Comparison of ENCODE assay signal across 13 mouse cellular contexts in genomic region chr2:152717652-152718051, GRCm38 (mm10). TPM values are rescaled to one million over a fixed set of nuclear protein-coding genes. Genes with fewer than 3 reads are reported as not detected.
DNase-seq lines count a peak whose midpoint lies in the region; ATAC-seq and TF ChIP-seq lines count a peak whose summit lies in the region.
"Had no signal": no experiment of that assay in that cellular context is flagged by ENCODE, and none has a peak within 500 bp of the region (broad histone marks: within the 10 kb centered on the region; RNA-seq: fewer than 3 reads in every experiment).

No protein-coding gene starts in this region.

- ATAC-seq in stomach, embryonic 16.5 days (ENCODE audit: insufficient read depth, low FRiP score): no peak
- ATAC-seq in stomach, postnatal 0 days (ENCODE audit: low FRiP score, low TSS enrichment): no peak
- peak; percentile 47; the same call in 1 of the 2 replicates for ATAC-seq in hindbrain, embryonic 12.5 days (ENCODE audit: low FRiP score)
- ATAC-seq in midbrain, embryonic 12.5 days (ENCODE audit: low FRiP score, low read depth): no peak
- ATAC-seq: liver, postnatal 0 days had no signal

- H3K4me1 ChIP-seq in stomach, embryonic 16.5 days (ENCODE audit: control insufficient read depth, insufficient read depth, low read length): no peaks in the 10 kb centered on the region
- H3K4me1 ChIP-seq in stomach, postnatal 0 days (replicated peaks; ENCODE audit: control insufficient read depth, insufficient read depth): no peaks in the 10 kb centered on the region
- H3K4me1 ChIP-seq in hindbrain, embryonic 12.5 days: peaks cover 28% of the 10 kb centered on the region
- H3K4me1 ChIP-seq in midbrain, embryonic 12.5 days: peaks cover 19% of the 10 kb centered on the region
- H3K4me1 ChIP-seq in heart, embryonic 10.5 days: peaks cover 6% of the 10 kb centered on the region; the same call in 1 of the 2 replicates

- no peak overlapping the region for H3K4me3 ChIP-seq in stomach, embryonic 16.5 days (replicated peaks; ENCODE audit: low read length)
- H3K4me3 ChIP-seq in stomach, postnatal 0 days (ENCODE audit: low read depth, low read length): no peak overlapping the region
- no peak overlapping the region for H3K4me3 ChIP-seq in hindbrain, embryonic 12.5 days
- no peak overlapping the region for H3K4me3 ChIP-seq in midbrain, embryonic 12.5 days
- H3K4me3 ChIP-seq in heart, embryonic 10.5 days: no peak overlapping the region
- H3K4me3 ChIP-seq: heart, embryonic 13.5 days had no signal

- no peaks in the 10 kb centered on the region for H3K9me3 ChIP-seq in stomach, embryonic 16.5 days (replicated peaks; ENCODE audit: control insufficient read depth, low read length)
- H3K9me3 ChIP-seq in stomach, postnatal 0 days (ENCODE audit: control insufficient read depth, low read length): no peaks in the 10 kb centered on the region
- H3K9me3 ChIP-seq in hindbrain, embryonic 12.5 days (replicated peaks): no peaks in the 10 kb centered on the region
- no peaks in the 10 kb centered on the region for H3K9me3 ChIP-seq in midbrain, embryonic 12.5 days
- H3K9me3 ChIP-seq in heart, embryonic 10.5 days: no peaks in the 10 kb centered on the region
- H3K9me3 ChIP-seq: heart, embryonic 13.5 days had no signal

- 0 out of 2 replicates have a peak overlapping the region, but pooled peaks have one; percentile 16 for H3K9ac ChIP-seq in stomach, embryonic 16.5 days (ENCODE audit: low read length)
- no peak overlapping the region for H3K9ac ChIP-seq in stomach, postnatal 0 days (ENCODE audit: low read length)
- no peak overlapping the region for H3K9ac ChIP-seq in hindbrain, embryonic 12.5 days
- H3K9ac ChIP-seq in midbrain, embryonic 12.5 days (replicated peaks): no peak overlapping the region
- H3K9ac ChIP-seq: heart, embryonic 13.5 days; liver, postnatal 0 days had no signal

- TF ChIP-seq EP300 in stomach, postnatal 0 days (optimal IDR thresholded peaks at IDR 0.05): no peak

- 62% methylated on average over 11 of the region's 11 CpGs for WGBS in stomach, embryonic 16.5 days
- WGBS in stomach, postnatal 0 days: 55% methylated on average over 11 of the region's 11 CpGs
- 37% methylated on average over 11 of the region's 11 CpGs for WGBS in hindbrain, embryonic 12.5 days
- 46% methylated on average over 11 of the region's 11 CpGs for WGBS in midbrain, embryonic 12.5 days
- WGBS in heart, embryonic 10.5 days: 64% methylated on average over 11 of the region's 11 CpGs

- no peaks in the 10 kb centered on the region for H3K36me3 ChIP-seq in stomach, embryonic 16.5 days (ENCODE audit: control insufficient read depth, insufficient read depth, low read length)
- H3K36me3 ChIP-seq in stomach, postnatal 0 days (ENCODE audit: control insufficient read depth, insufficient read depth, low read length): no peaks in the 10 kb centered on the region
- H3K36me3 ChIP-seq in hindbrain, embryonic 12.5 days: no peaks in the 10 kb centered on the region
- no peaks in the 10 kb centered on the region; the same call in 1 of the 2 replicates for H3K36me3 ChIP-seq in midbrain, embryonic 12.5 days
- no peaks in the 10 kb centered on the region for H3K36me3 ChIP-seq in heart, embryonic 10.5 days
- H3K36me3 ChIP-seq: heart, embryonic 13.5 days had no signal

- H3K27me3 ChIP-seq in stomach, embryonic 16.5 days (ENCODE audit: control insufficient read depth, insufficient read depth, low read length): no peaks in the 10 kb centered on the region
- H3K27me3 ChIP-seq in stomach, postnatal 0 days (ENCODE audit: control insufficient read depth, insufficient read depth, low read length): no peaks in the 10 kb centered on the region
- no peaks in the 10 kb centered on the region for H3K27me3 ChIP-seq in hindbrain, embryonic 12.5 days
- no peaks in the 10 kb centered on the region for H3K27me3 ChIP-seq in midbrain, embryonic 12.5 days
- no peaks in the 10 kb centered on the region for H3K27me3 ChIP-seq in heart, embryonic 10.5 days (ENCODE audit: insufficient read depth, poor library complexity, severe bottlenecking)

- peak overlapping the region; percentile 8; the same call in 1 of the 2 replicates for H3K27ac ChIP-seq in stomach, embryonic 16.5 days (ENCODE audit: low read length)
- H3K27ac ChIP-seq in stomach, postnatal 0 days (replicated peaks): no peak overlapping the region
- peak overlapping the region; percentile 70 for H3K27ac ChIP-seq in hindbrain, embryonic 12.5 days
- peak overlapping the region; percentile 65 for H3K27ac ChIP-seq in midbrain, embryonic 12.5 days (replicated peaks)
- H3K27ac ChIP-seq in heart, embryonic 10.5 days: no peak overlapping the region
- H3K27ac ChIP-seq: heart, embryonic 13.5 days had no signal

- TF ChIP-seq CTCF in stomach, postnatal 0 days (IDR thresholded peaks at IDR 0.05; ENCODE audit: low read depth): no peak

- no peak overlapping the region for H3K4me2 ChIP-seq in stomach, embryonic 16.5 days (ENCODE audit: low read depth, low read length)
- no peak overlapping the region for H3K4me2 ChIP-seq in stomach, postnatal 0 days (replicated peaks; ENCODE audit: low read depth)
- no peak overlapping the region for H3K4me2 ChIP-seq in hindbrain, embryonic 12.5 days (replicated peaks)
- H3K4me2 ChIP-seq in midbrain, embryonic 12.5 days (replicated peaks): peak overlapping the region; percentile 26; the same call in 1 of the 2 replicates
- H3K4me2 ChIP-seq: heart, embryonic 13.5 days had no signal

- no peak for DNase-seq in stomach, postnatal 0 days (ENCODE audit: low spot score)
- no peak for DNase-seq in retina, postnatal 1 day
- DNase-seq in heart, embryonic 10.5 days (ENCODE audit: low spot score): no peak
- DNase-seq in right cerebral cortex, postnatal 36 days (ENCODE audit: low spot score in 2 of 2): no peak
- DNase-seq: adrenal gland, adult 8-10 months; cerebellum, postnatal 36 days; kidney, postnatal 14 days; liver, postnatal 0 days; thymus, postnatal 4 days had no signal

RNA-seq across cellular contexts. Expression of gene Id1, which starts 18.4 kb away (rescaled TPM):
- 125 and 145 TPM in 2 replicates for polyA plus RNA-seq in stomach, embryonic 16.5 days (2015; fragmentation: Nextera tagmentation; extraction: Ambion mirVana)
- polyA plus RNA-seq in stomach, postnatal 0 days (2015; fragmentation: Nextera tagmentation; extraction: Ambion mirVana): 191 and 228 TPM in 2 replicates
- polyA plus RNA-seq in hindbrain, embryonic 12.5 days (2016; fragmentation: Nextera tagmentation; extraction: Ambion mirVana): 157 and 159 TPM in 2 replicates
- 65.1 and 69.6 TPM in 2 replicates for polyA plus RNA-seq in midbrain, embryonic 12.5 days (2016; fragmentation: Nextera tagmentation; extraction: Ambion mirVana)
- polyA plus RNA-seq in heart, embryonic 10.5 days (2016; fragmentation: Nextera tagmentation; extraction: Ambion mirVana): 92.5 and 124 TPM in 2 replicates

RNA-seq across cellular contexts. Expression of gene Mcts2, which starts 30.8 kb away (rescaled TPM):
- 24.0 and 25.2 TPM in 2 replicates for polyA plus RNA-seq in stomach, embryonic 16.5 days (2015; fragmentation: Nextera tagmentation; extraction: Ambion mirVana)
- polyA plus RNA-seq in stomach, postnatal 0 days (2015; fragmentation: Nextera tagmentation; extraction: Ambion mirVana): 22.9 and 23.4 TPM in 2 replicates
- 34.9 and 40.5 TPM in 2 replicates for polyA plus RNA-seq in hindbrain, embryonic 12.5 days (2016; fragmentation: Nextera tagmentation; extraction: Ambion mirVana)
- polyA plus RNA-seq in midbrain, embryonic 12.5 days (2016; fragmentation: Nextera tagmentation; extraction: Ambion mirVana): 38.4 and 39.6 TPM in 2 replicates
- polyA plus RNA-seq in heart, embryonic 10.5 days (2016; fragmentation: Nextera tagmentation; extraction: Ambion mirVana): 28.0 and 33.2 TPM in 2 replicates

RNA-seq across cellular contexts. Expression of gene Cox4i2, which starts 36.3 kb away (rescaled TPM):
- polyA plus RNA-seq in stomach, embryonic 16.5 days (2015; fragmentation: Nextera tagmentation; extraction: Ambion mirVana): 21.3 and 23.9 TPM in 2 replicates
- polyA plus RNA-seq in stomach, postnatal 0 days (2015; fragmentation: Nextera tagmentation; extraction: Ambion mirVana): 9.8 and 10.6 TPM in 2 replicates
- polyA plus RNA-seq in hindbrain, embryonic 12.5 days (2016; fragmentation: Nextera tagmentation; extraction: Ambion mirVana): 5.0 and 5.3 TPM in 2 replicates
- 3.2 and 3.9 TPM in 2 replicates for polyA plus RNA-seq in midbrain, embryonic 12.5 days (2016; fragmentation: Nextera tagmentation; extraction: Ambion mirVana)
- 18.8 and 21.1 TPM in 2 replicates for polyA plus RNA-seq in heart, embryonic 10.5 days (2016; fragmentation: Nextera tagmentation; extraction: Ambion mirVana)

RNA-seq across cellular contexts. Expression of gene H13, which starts 48.4 kb away (rescaled TPM):
- polyA plus RNA-seq in stomach, embryonic 16.5 days (2015; fragmentation: Nextera tagmentation; extraction: Ambion mirVana): 121 and 128 TPM in 2 replicates
- 110 and 121 TPM in 2 replicates for polyA plus RNA-seq in stomach, postnatal 0 days (2015; fragmentation: Nextera tagmentation; extraction: Ambion mirVana)
- 153 and 157 TPM in 2 replicates for polyA plus RNA-seq in hindbrain, embryonic 12.5 days (2016; fragmentation: Nextera tagmentation; extraction: Ambion mirVana)
- 142 and 147 TPM in 2 replicates for polyA plus RNA-seq in midbrain, embryonic 12.5 days (2016; fragmentation: Nextera tagmentation; extraction: Ambion mirVana)
- polyA plus RNA-seq in heart, embryonic 10.5 days (2016; fragmentation: Nextera tagmentation; extraction: Ambion mirVana): 84.1 and 103 TPM in 2 replicates

Comparison
In these comparisons a context has a peak if more than half of its experiments do, and no peak if none do; other contexts are left out.
1. H3K27ac ChIP-seq: peak in stomach, embryonic 16.5 days (single experiment), hindbrain, embryonic 12.5 days (single experiment) and midbrain, embryonic 12.5 days (single experiment); none in stomach, postnatal 0 days (single experiment) and heart, embryonic 10.5 days (single experiment).